Mouse (Mus musculus) CH12.LX (cell line): ENCODE results near the gene Slc2a4. TPM values are rescaled to one million over a fixed set of nuclear protein-coding genes. Genes with fewer than 3 reads are reported as not detected.

Source experiments
- DNase-seq: peaks from one replicate; pipeline ENCODE4 v3.0.0-alpha.2; 2013; ENCODE audit errors: extremely low read depth
- H3K27ac ChIP-seq: 2 replicates; pipeline ENCODE4 v1.5.1; 2012; ENCODE audit warnings: low read depth, mild to moderate bottlenecking, control low read depth, moderate library complexity; ENCODE audit not compliant: insufficient read depth
- H3K27me3 ChIP-seq: replicated peaks from 2 replicates; pipeline ENCODE3; 2012; ENCODE audit warnings: inconsistent platforms
- H3K36me3 ChIP-seq, 2 experiments: replicated peaks in 1 of 2; 2 replicates each; pipeline versions ENCODE3 to v1.6.1; 2012; ENCODE audit warnings: inconsistent platforms in 1 of 2, low read length in 1 of 2, mild to moderate bottlenecking in 1 of 2, mixed read lengths in 1 of 2, moderate library complexity in 1 of 2; ENCODE audit not compliant: control insufficient read depth in 1 of 2, insufficient read depth in 1 of 2
- H3K4me1 ChIP-seq, 2 experiments: 2 replicates each; pipeline ENCODE4 v1.6.1; 2012; ENCODE audit warnings: inconsistent platforms in 1 of 2, moderate library complexity in 1 of 2; ENCODE audit not compliant: insufficient read depth in 2 of 2, control insufficient read depth in 1 of 2
- H3K4me2 ChIP-seq: 2 replicates; pipeline ENCODE4 v1.6.1; 2012; ENCODE audit warnings: low read depth, mild to moderate bottlenecking, control low read depth; ENCODE audit not compliant: poor library complexity, insufficient read depth, severe bottlenecking
- H3K4me3 ChIP-seq, 3 experiments: fragments of 150-350 bp in 1 of 3; sonication (generic) in 1 of 3; replicated peaks in 1 of 3; 2 replicates each; pipeline versions ENCODE3 to v1.5.1; 2011 to 2012; ENCODE audit warnings: low read depth in 2 of 3, low read length in 2 of 3, mild to moderate bottlenecking in 2 of 3, moderate library complexity in 2 of 3, control low read depth in 1 of 3, improper control_type of control experiment in 1 of 3, inconsistent platforms in 1 of 3, mixed read lengths in 1 of 3; ENCODE audit not compliant: poor library complexity in 1 of 3
- H3K79me2 ChIP-seq: replicated peaks from 2 replicates; pipeline ENCODE4 v1.6.1; 2012; ENCODE audit warnings: mild to moderate bottlenecking, moderate library complexity; ENCODE audit not compliant: control insufficient read depth, poor library complexity, insufficient read depth, severe bottlenecking; ENCODE audit errors: extremely low read depth
- H3K9ac ChIP-seq: 2 replicates; pipeline ENCODE4 v1.6.1; 2012; ENCODE audit warnings: low read depth, mild to moderate bottlenecking, control low read depth, moderate library complexity; ENCODE audit not compliant: insufficient read depth
- H3K9me3 ChIP-seq: replicated peaks from 2 replicates; pipeline ENCODE3; 2012; ENCODE audit warnings: low read length, inconsistent platforms, mixed read lengths
- BHLHE40 ChIP-seq: IDR thresholded peaks from 2 replicates; pipeline ENCODE4 v1.6.1; 2011; ENCODE audit warnings: mild to moderate bottlenecking, low read depth, low read length, improper control_type of control experiment
- CHD2 ChIP-seq: IDR thresholded peaks from 2 replicates; pipeline ENCODE4 v1.6.1; 2011; ENCODE audit warnings: low read length, improper control_type of control experiment
- CTCF ChIP-seq, 2 experiments: IDR thresholded peaks in 1 of 2; conservative IDR thresholded peaks in 1 of 2; 2 replicates each; pipeline ENCODE4 v1.5.1; 2011 to 2012; ENCODE audit warnings: low read depth in 2 of 2, low read length in 2 of 2, improper control_type of control experiment in 1 of 2, inconsistent platforms in 1 of 2, mild to moderate bottlenecking in 1 of 2, moderate library complexity in 1 of 2
- EP300 ChIP-seq: IDR thresholded peaks from 2 replicates; pipeline ENCODE4 v1.6.1; 2011; ENCODE audit warnings: low read length, improper control_type of control experiment
- GABPA ChIP-seq: IDR thresholded peaks from 2 replicates; pipeline ENCODE4 v1.6.1; 2012; ENCODE audit warnings: low read depth, low read length, improper control_type of control experiment, inconsistent platforms; ENCODE audit not compliant: insufficient replicate concordance
- IRF4 ChIP-seq: IDR thresholded peaks from 2 replicates; pipeline ENCODE4 v1.6.1; 2014; ENCODE audit warnings: low read depth, mild to moderate bottlenecking, inconsistent platforms, low read length, improper control_type of control experiment
- JUN ChIP-seq: IDR thresholded peaks from 2 replicates; pipeline ENCODE4 v1.6.1; 2011; ENCODE audit warnings: low read depth, mild to moderate bottlenecking, low read length, improper control_type of control experiment, moderate library complexity; ENCODE audit not compliant: insufficient read depth
- JUND ChIP-seq: conservative IDR thresholded peaks from 2 replicates; pipeline ENCODE4 v1.6.1; 2011; ENCODE audit warnings: low read depth, low read length, improper control_type of control experiment
- MAFK ChIP-seq: IDR thresholded peaks from 2 replicates; pipeline ENCODE4 v1.6.1; 2011; ENCODE audit warnings: low read length, improper control_type of control experiment; ENCODE audit not compliant: insufficient replicate concordance
- MXI1 ChIP-seq: IDR thresholded peaks from 2 replicates; pipeline ENCODE4 v1.6.1; 2011; ENCODE audit warnings: mild to moderate bottlenecking, low read depth, low read length, improper control_type of control experiment
- MYC ChIP-seq: IDR thresholded peaks from 2 replicates; pipeline ENCODE4 v1.6.1; 2011; ENCODE audit warnings: low read depth, mild to moderate bottlenecking, improper control_type of control experiment, low read length
- NRF1 ChIP-seq: IDR thresholded peaks from 2 replicates; pipeline ENCODE4 v1.6.1; 2014; ENCODE audit warnings: low read depth, mild to moderate bottlenecking, inconsistent platforms, low read length, improper control_type of control experiment, moderate library complexity
- PAX5 ChIP-seq: IDR thresholded peaks from 2 replicates; pipeline ENCODE4 v1.6.1; 2012; ENCODE audit warnings: low read length, inconsistent platforms, mixed read lengths
- POLR2A ChIP-seq: IDR thresholded peaks from 2 replicates; pipeline ENCODE4 v1.6.1; 2011; ENCODE audit warnings: low read depth, mild to moderate bottlenecking, improper control_type of control experiment, low read length
- RAD21 ChIP-seq: IDR thresholded peaks from 2 replicates; pipeline ENCODE4 v1.6.1; 2011; ENCODE audit warnings: low read depth, mild to moderate bottlenecking, low read length, improper control_type of control experiment, moderate library complexity
- SIN3A ChIP-seq: IDR thresholded peaks from 2 replicates; pipeline ENCODE4 v1.6.1; 2012; ENCODE audit warnings: low read length, improper control_type of control experiment, inconsistent platforms
- SMC3 ChIP-seq: IDR thresholded peaks from 2 replicates; pipeline ENCODE4 v1.6.1; 2011; ENCODE audit warnings: low read depth, low read length, improper control_type of control experiment
- TBP ChIP-seq: conservative IDR thresholded peaks from 2 replicates; pipeline ENCODE4 v1.6.1; 2011; ENCODE audit warnings: low read depth, low read length, improper control_type of control experiment
- TCF12 ChIP-seq: IDR thresholded peaks from 2 replicates; pipeline ENCODE4 v1.6.1; 2014; ENCODE audit warnings: low read depth, mild to moderate bottlenecking, inconsistent platforms, low read length, improper control_type of control experiment
- UBTF ChIP-seq: IDR thresholded peaks from 2 replicates; pipeline ENCODE4 v1.6.1; 2012; ENCODE audit warnings: low read depth, mild to moderate bottlenecking, inconsistent platforms, low read length, improper control_type of control experiment, moderate library complexity
- USF1 ChIP-seq: IDR thresholded peaks from 2 replicates; pipeline ENCODE4 v1.6.1; 2014; ENCODE audit warnings: low read depth, mild to moderate bottlenecking, inconsistent platforms, low read length, improper control_type of control experiment
- USF2 ChIP-seq: conservative IDR thresholded peaks from 2 replicates; pipeline ENCODE4 v1.6.1; 2011; ENCODE audit warnings: low read depth, low read length, improper control_type of control experiment
- ZC3H11A ChIP-seq: IDR thresholded peaks from 2 replicates; pipeline ENCODE4 v1.6.1; 2012; ENCODE audit warnings: low read depth, mild to moderate bottlenecking, inconsistent platforms, low read length, improper control_type of control experiment
- ZNF384 ChIP-seq: IDR thresholded peaks from 2 replicates; pipeline ENCODE4 v1.6.1; 2012; ENCODE audit warnings: low read depth, low read length, improper control_type of control experiment, inconsistent platforms
- dilution Hi-C: fragments of 300-500 bp; cut with MboI; formaldehyde crosslinking; loops from 2 replicates; pipeline ENCODE4 v1.14.3; 2020; ENCODE audit warnings: low sequenced_read_pairs; ENCODE audit not compliant: extremely low pct_unique_long_range_greater_than_20kb, extremely low pct_ligation_motif_present
- in situ Hi-C: fragments of 300-500 bp; cut with MboI; formaldehyde crosslinking; loops from 3 replicates; pipeline ENCODE4 v1.14.3; 2019; ENCODE audit warnings: low sequenced_read_pairs, low pct_ligation_motif_present, low pct_unique_long_range_greater_than_20kb, mixed read lengths
- polyA plus RNA-seq: library from polyadenylated mRNA; unstranded; fragments of >175 nt; gene quantifications from 2 replicates; pipeline ENCODE4 v1.2.1, GENCODE M21; 2012; ENCODE audit warnings: low read depth; ENCODE audit not compliant: insufficient read length
- total RNA-seq, 2 experiments: library from RNA; depleted of rRNA; stranded (reverse); fragments of 300-350 nt in 1 of 2; fragments of >200 nt in 1 of 2; gene quantifications; 2 replicates each; pipeline ENCODE4 v1.2.3; 2012 to 2014

The Slc2a4 gene
- total and polyA plus RNA-seq, 3 experiments = 2.3 to 3.8 (median 2.6) TPM

GRCm38 (mm10) chr11:69913554-69914371 lies 34.2 kb downstream of the Slc2a4 start, which contains the start of gene Gps2 (continued):
- peak; percentile 98 for TF ChIP-seq MXI1
- TF ChIP-seq MYC = peak; percentile 98
- TF ChIP-seq CTCF (conservative IDR thresholded peaks at IDR 0.05 in 1 of 2, IDR thresholded peaks at IDR 0.05 in 1 of 2; ENCODE audit: low read depth in 2 of 2, low read length in 2 of 2) = no peak
- TF ChIP-seq PAX5 = no peak
- TF ChIP-seq GABPA = peak; percentile 43; the same call in 1 of the 2 replicates
- peak; percentile 80 for TF ChIP-seq USF1
- no peak for TF ChIP-seq EP300
- TF ChIP-seq SIN3A = peak; percentile 99
- peak; percentile 86 for TF ChIP-seq POLR2A
- TF ChIP-seq ZC3H11A = no peak
- no peak for TF ChIP-seq SMC3
- peak; percentile 98 for TF ChIP-seq CHD2
- TF ChIP-seq TCF12 = peak; percentile 68
- peak; percentile 71 for TF ChIP-seq IRF4
- TF ChIP-seq RAD21 = no peak
- peak; percentile 46; the same call in 1 of the 2 replicates for TF ChIP-seq USF2
- TF ChIP-seq TBP = peak; percentile 71
- no peak for TF ChIP-seq JUND
- TF ChIP-seq JUN = no peak

GRCm38 (mm10) chr11:69912716-69913530 lies 35.1 kb downstream of the Slc2a4 start:
- Histone ChIP-seq H3K4me1 (peaks cover 19 to 46% of the 10 kb centered on the region in 2 experiments), H3K79me2 (peaks cover 20% of the 10 kb centered on the region), H3K9me3 (no peaks in the 10 kb centered on the region), H3K4me2 (peak overlapping the region; percentile 81), H3K36me3 (peaks cover 83 to 92% of the 10 kb centered on the region in 2 experiments), H3K9ac (peak overlapping the region; percentile 71), H3K27me3 (no peaks in the 10 kb centered on the region), H3K4me3 (peak overlapping the region; percentile 67 to 91 (median 79)), H3K27ac (no peak overlapping the region)
- TF ChIP-seq BHLHE40 (no peak), NRF1 (no peak), MAFK (no peak), ZC3H11A (no peak), MXI1 (no peak), UBTF (no peak), MYC (no peak), ZNF384 (no peak)
- dilution Hi-C loops (no loop called here), in situ Hi-C loops (no loop called here)
- DNase-seq = no peak
